Mouse (Mus musculus) small intestine, adult 2 months (tissue): ENCODE data around the gene Icam1.

Source experiments
- CTCF ChIP-seq: fragments of 200-500 bp; IDR thresholded peaks from 2 replicates; pipeline ENCODE4 v1.5.1; 2012; ENCODE audit warnings: low read depth, mild to moderate bottlenecking, control low read depth, inconsistent platforms, low read length, moderate library complexity, mixed read lengths; ENCODE audit not compliant: insufficient replicate concordance, insufficient read length; ENCODE audit errors: extremely low read depth
- POLR2A ChIP-seq: fragments of 200-500 bp; IDR thresholded peaks from 2 replicates; pipeline ENCODE4 v1.6.1; 2012; ENCODE audit warnings: low read depth, mild to moderate bottlenecking, control low read depth, inconsistent platforms, low read length, moderate library complexity

DNA sequence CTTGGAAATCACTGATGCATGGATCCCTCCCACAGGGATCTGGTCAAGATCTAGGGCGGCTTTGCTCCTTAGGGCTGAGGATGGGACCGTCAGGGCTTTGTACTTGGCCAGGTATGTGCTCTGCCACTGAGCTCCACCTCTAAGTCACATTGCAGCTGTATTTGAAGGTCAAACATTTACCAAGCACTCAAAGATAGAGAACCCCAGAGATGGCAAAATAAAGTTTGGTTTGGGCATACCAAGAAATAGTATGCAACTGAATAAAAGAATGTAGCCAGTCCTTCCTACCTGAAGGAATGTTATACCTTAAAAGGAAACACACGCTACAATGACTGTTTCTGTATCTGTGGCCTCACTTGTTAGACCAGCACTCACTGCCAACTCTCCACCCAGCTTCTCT lies 5.6 kb downstream of the Icam1 start:
- no peak for TF ChIP-seq POLR2A
- no peak for TF ChIP-seq CTCF
